Mouse (Mus musculus) forebrain, embryonic 15.5 days (tissue): ENCODE results near the gene Ltk. TPM values are rescaled to one million over a fixed set of nuclear protein-coding genes. Genes with fewer than 3 reads are reported as not detected.
"Not testable (repeated sequence)": the region's sequence is repeated elsewhere in the genome, so short reads cannot be mapped to it uniquely, and the experiment has no call there.

Experiments used
- ATAC-seq: fragments of 200-750 bp; cut with Nextera tagmentation; replicated peaks from 2 replicates; pipeline ENCODE4 v1.8.0; 2017; ENCODE audit warnings: mild to moderate bottlenecking, moderate TSS enrichment, moderate library complexity
- H3K27ac ChIP-seq: fragments of 300-500 bp; sonication (generic); replicated peaks from 2 replicates; pipeline ENCODE4 v1.5.1; 2015; ENCODE audit warnings: mild to moderate bottlenecking, inconsistent platforms
- H3K27me3 ChIP-seq: fragments of 300-500 bp; sonication (generic); 2 replicates; pipeline ENCODE4 v1.6.1; 2015; ENCODE audit warnings: inconsistent platforms
- H3K36me3 ChIP-seq: fragments of 300-500 bp; sonication (generic); 2 replicates; pipeline ENCODE4 v1.6.1; 2015; ENCODE audit warnings: mild to moderate bottlenecking, inconsistent platforms
- H3K4me1 ChIP-seq: fragments of 300-500 bp; sonication (generic); 2 replicates; pipeline ENCODE4 v1.6.1; 2015; ENCODE audit warnings: inconsistent platforms
- H3K4me2 ChIP-seq: fragments of 300-500 bp; sonication (generic); replicated peaks from 2 replicates; pipeline ENCODE4 v1.6.1; 2015; ENCODE audit warnings: mild to moderate bottlenecking, inconsistent platforms
- H3K4me3 ChIP-seq: fragments of 300-500 bp; sonication (generic); 2 replicates; pipeline ENCODE4 v1.5.1; 2015; ENCODE audit warnings: mild to moderate bottlenecking, inconsistent platforms
- H3K9ac ChIP-seq: fragments of 300-500 bp; sonication (generic); replicated peaks from 2 replicates; pipeline ENCODE4 v1.6.1; 2015; ENCODE audit warnings: mild to moderate bottlenecking, inconsistent platforms
- H3K9me3 ChIP-seq: fragments of 300-500 bp; sonication (generic); 2 replicates; pipeline ENCODE4 v1.6.1; 2016; ENCODE audit warnings: inconsistent platforms
- WGBS: fragments of 180-500 bp; shearing (Covaris S2); methylation state at CpG from one replicate; pipeline ENCODE4 v1.1.7; 2015; ENCODE audit warnings: mixed read lengths; 5-methylcytosine and 5-hydroxymethylcytosine counted together
- polyA plus RNA-seq: library from polyadenylated mRNA; unstranded; fragments of >200 nt; fragmentation: Nextera tagmentation; extraction: Ambion mirVana; gene quantifications from 2 replicates; pipeline ENCODE4 v1.2.1, GENCODE M21; 2015

Gene Ltk
- polyA plus RNA-seq, 1 experiment from 2014 or later, result 0.33 TPM

DNA sequence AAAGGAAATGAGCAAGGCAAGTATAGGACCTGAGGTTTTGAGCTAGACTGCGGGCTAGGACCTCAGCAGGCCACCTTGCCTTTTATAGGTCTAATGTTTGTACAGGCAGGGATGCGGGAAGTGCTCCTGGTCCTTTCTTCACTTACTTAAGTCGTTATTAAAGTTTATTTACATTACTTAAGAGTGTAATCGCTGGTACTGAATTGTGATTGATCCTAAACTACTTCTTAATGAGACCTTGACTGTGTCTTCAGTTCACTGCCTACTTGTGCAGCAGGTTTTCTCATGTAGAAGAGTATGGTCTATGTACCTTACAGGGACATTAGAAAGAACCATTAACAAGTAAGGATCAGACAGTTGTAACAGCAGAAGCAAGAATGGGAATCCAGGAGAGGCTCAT lies 29.5 kb downstream of the Ltk start:
- no peaks in the 10 kb centered on the region for H3K9me3 ChIP-seq
- H3K4me2 ChIP-seq, result no peak overlapping the region
- no peak overlapping the region for H3K27ac ChIP-seq
- no peak overlapping the region for H3K4me3 ChIP-seq
- H3K27me3 ChIP-seq, result no peaks in the 10 kb centered on the region
- no peak overlapping the region for H3K9ac ChIP-seq
- ATAC-seq, result no peak
- peaks cover 90% of the 10 kb centered on the region for H3K36me3 ChIP-seq
- 87% methylated on average over 4 of the region's 4 CpGs for WGBS
- no peaks in the 10 kb centered on the region for H3K4me1 ChIP-seq

- Histone ChIP-seq H3K4me2 (no peak overlapping the region), H3K4me3 (no peak overlapping the region), H3K9ac (no peak overlapping the region), H3K9me3 (no peaks in the 10 kb centered on the region), H3K36me3 (peaks cover 91% of the 10 kb centered on the region), H3K27me3 (no peaks in the 10 kb centered on the region), H3K4me1 (no peaks in the 10 kb centered on the region), H3K27ac (no peak overlapping the region)
- 90% methylated on average over 3 of the region's 3 CpGs for WGBS
- no peak for ATAC-seq
Observed at GRCm38 (mm10) chr2:119727762-119728416, 32.3 kb downstream of the Ltk start.

GRCm38 (mm10) chr2:119721070-119721469 lies 39.2 kb downstream of the Ltk start:
- Histone ChIP-seq H3K36me3 (peaks cover 81% of the 10 kb centered on the region), H3K27me3 (no peaks in the 10 kb centered on the region), H3K4me2 (no peak overlapping the region), H3K9me3 (no peaks in the 10 kb centered on the region), H3K27ac (no peak overlapping the region), H3K9ac (no peak overlapping the region), H3K4me1 (no peaks in the 10 kb centered on the region), H3K4me3 (no peak overlapping the region)
- 96% methylated on average over 8 of the region's 8 CpGs for WGBS
- no peak for ATAC-seq

- WGBS, result 92% methylated on average over 2 of the region's 2 CpGs
- peaks cover 75% of the 10 kb centered on the region for H3K36me3 ChIP-seq
Observed at GRCm38 (mm10) chr2:119715868-119716267, 44.4 kb downstream of the Ltk start.

DNA sequence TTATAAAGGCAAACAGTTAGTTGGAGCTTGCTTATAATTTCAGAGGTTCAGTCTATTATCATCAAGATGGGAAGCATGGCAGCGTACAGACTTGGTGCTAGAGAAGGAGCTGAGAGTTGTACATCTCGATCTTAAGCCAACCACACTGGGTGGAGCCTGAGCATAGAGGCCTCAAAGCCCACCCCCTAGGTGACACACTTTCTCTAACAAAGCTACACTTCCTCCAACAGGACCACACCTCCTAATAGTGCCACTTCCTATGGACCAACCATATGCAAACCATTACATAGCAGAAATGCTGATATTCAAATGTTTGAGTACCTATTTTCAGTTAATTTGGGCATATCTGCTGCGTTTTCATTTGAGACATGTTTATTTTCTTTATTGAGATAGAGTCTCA lies 50.2 kb downstream of the Ltk start:
- 89% methylated on average over 3 of the region's 3 CpGs for WGBS
- Histone ChIP-seq H3K9me3 (no peaks in the 10 kb centered on the region), H3K27me3 (no peaks in the 10 kb centered on the region), H3K27ac (no peak overlapping the region), H3K36me3 (peaks cover 69% of the 10 kb centered on the region), H3K9ac (no peak overlapping the region), H3K4me3 (no peak overlapping the region), H3K4me1 (no peaks in the 10 kb centered on the region), H3K4me2 (no peak overlapping the region)
- no peak for ATAC-seq

More at GRCm38 (mm10) chr2:119715868-119716267, 44.4 kb downstream of the Ltk start:
- not testable (repeated sequence) for ATAC-seq, H3K4me1 ChIP-seq, H3K27ac ChIP-seq, H3K9ac ChIP-seq, H3K9me3 ChIP-seq, H3K27me3 ChIP-seq, H3K4me3 ChIP-seq, H3K4me2 ChIP-seq

DNA sequence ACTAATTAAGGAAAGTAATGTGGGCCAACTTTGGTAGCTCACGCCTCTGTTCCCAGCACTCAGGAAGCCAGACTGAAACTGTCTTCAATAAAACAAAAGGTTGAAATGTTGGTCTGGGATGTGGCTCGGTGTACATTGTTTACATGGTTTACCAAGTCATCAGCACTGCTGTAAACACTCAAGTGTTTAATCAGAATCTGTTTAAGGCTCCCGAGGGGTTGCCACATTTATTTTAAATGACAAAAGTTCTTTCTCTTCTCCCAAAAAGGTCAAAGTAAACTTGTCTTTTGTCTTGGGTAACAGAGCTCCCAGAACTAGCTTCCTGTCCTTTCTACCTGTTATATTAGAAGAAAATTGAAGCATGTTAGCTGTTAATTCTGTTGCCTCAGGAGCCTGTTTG lies 52.6 kb downstream of the Ltk start:
- H3K9me3 ChIP-seq, result no peaks in the 10 kb centered on the region
- 81% methylated on average over 3 of the region's 3 CpGs for WGBS
- H3K27ac ChIP-seq, result no peak overlapping the region
- no peaks in the 10 kb centered on the region for H3K4me1 ChIP-seq
- no peak for ATAC-seq
- no peak overlapping the region for H3K4me2 ChIP-seq
- no peak overlapping the region for H3K9ac ChIP-seq
- H3K4me3 ChIP-seq, result no peak overlapping the region
- peaks cover 52% of the 10 kb centered on the region for H3K36me3 ChIP-seq
- no peaks in the 10 kb centered on the region for H3K27me3 ChIP-seq

- Histone ChIP-seq H3K9ac (no peak overlapping the region), H3K4me1 (no peaks in the 10 kb centered on the region), H3K36me3 (peaks cover 24% of the 10 kb centered on the region), H3K27me3 (no peaks in the 10 kb centered on the region), H3K27ac (no peak overlapping the region), H3K4me3 (no peak overlapping the region), H3K4me2 (no peak overlapping the region), H3K9me3 (no peaks in the 10 kb centered on the region)
- 96% methylated on average over 2 of the region's 2 CpGs for WGBS
- ATAC-seq, result no peak
Observed at GRCm38 (mm10) chr2:119703171-119703570, 57.1 kb downstream of the Ltk start.

Other genes starting within 250 kb of the Ltk start
- gene Exd1, start 212.8 kb downstream of the Ltk start, polyA plus RNA-seq, result 0.50 and 0.83 TPM in 2 replicates
- gene Chp1, start 212.7 kb downstream of the Ltk start, polyA plus RNA-seq, result 73.5 and 74.1 TPM in 2 replicates
- 36.8 and 40.8 TPM in 2 replicates for gene Nusap1, start 142.1 kb downstream of the Ltk start, polyA plus RNA-seq
- 13.2 and 14.3 TPM in 2 replicates for gene Oip5, start 142.0 kb downstream of the Ltk start, polyA plus RNA-seq
- 36.0 and 36.4 TPM in 2 replicates for gene Ndufaf1, start 97.6 kb downstream of the Ltk start, polyA plus RNA-seq
- 73.7 and 80.4 TPM in 2 replicates for gene Rtf1, start 85.4 kb downstream of the Ltk start, polyA plus RNA-seq
- 0.63 and 1.3 TPM in 2 replicates for gene Itpka, start 18.1 kb downstream of the Ltk start, polyA plus RNA-seq
- 21.5 and 21.6 TPM in 2 replicates for gene Rpap1, start 27.1 kb upstream of the Ltk start, polyA plus RNA-seq
- 15.9 and 17.9 TPM in 2 replicates for gene Tyro3, start 37.3 kb upstream of the Ltk start, polyA plus RNA-seq
- gene Mga, start 136.8 kb upstream of the Ltk start, polyA plus RNA-seq, result 28.0 and 29.0 TPM in 2 replicates
- 5.4 and 5.5 TPM in 2 replicates for gene Mapkbp1, start 212.3 kb upstream of the Ltk start, polyA plus RNA-seq